Mouse (Mus musculus): Measurements from ENCODE around the gene Ap5z1. TPM values are rescaled to one million over a fixed set of nuclear protein-coding genes. Genes with fewer than 3 reads are reported as not detected.

The Ap5z1 gene
- polyA plus RNA-seq, 1 experiment from 2014 or later = 10.6 TPM

DNA sequence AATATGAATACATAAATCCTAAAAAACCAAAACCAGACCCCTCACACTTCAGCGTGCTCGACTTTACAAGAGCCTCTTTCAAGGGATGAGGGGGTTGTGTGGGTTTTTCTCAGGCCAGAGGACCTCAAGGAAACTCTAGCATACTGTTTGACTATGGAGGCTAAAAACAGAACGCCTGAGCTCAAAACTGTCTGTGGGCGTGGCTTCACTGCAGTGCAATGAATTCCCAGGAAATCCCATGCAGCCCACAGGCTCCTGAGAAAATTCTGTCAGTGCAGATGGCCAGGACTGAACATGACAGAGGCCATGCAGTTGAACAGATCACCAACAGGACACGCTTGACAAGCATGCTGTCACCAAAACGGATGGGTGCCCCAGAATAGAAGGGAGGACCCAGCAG is 55.2 kb downstream of the Ap5z1 start:
- WGBS = 74% methylated on average over 6 of the region's 6 CpGs
- no peak overlapping the region for H3K4me3 ChIP-seq
- H3K4me1 ChIP-seq = no peaks in the 10 kb centered on the region
- H3K36me3 ChIP-seq (replicated peaks) = no peaks in the 10 kb centered on the region
- H3K27me3 ChIP-seq (ENCODE audit: poor library complexity, severe bottlenecking) = no peaks in the 10 kb centered on the region
- no peak for DNase-seq (ENCODE audit: extremely low spot score, low spot score)
- H3K9me3 ChIP-seq = no peaks in the 10 kb centered on the region
- no peak overlapping the region for H3K27ac ChIP-seq

DNA sequence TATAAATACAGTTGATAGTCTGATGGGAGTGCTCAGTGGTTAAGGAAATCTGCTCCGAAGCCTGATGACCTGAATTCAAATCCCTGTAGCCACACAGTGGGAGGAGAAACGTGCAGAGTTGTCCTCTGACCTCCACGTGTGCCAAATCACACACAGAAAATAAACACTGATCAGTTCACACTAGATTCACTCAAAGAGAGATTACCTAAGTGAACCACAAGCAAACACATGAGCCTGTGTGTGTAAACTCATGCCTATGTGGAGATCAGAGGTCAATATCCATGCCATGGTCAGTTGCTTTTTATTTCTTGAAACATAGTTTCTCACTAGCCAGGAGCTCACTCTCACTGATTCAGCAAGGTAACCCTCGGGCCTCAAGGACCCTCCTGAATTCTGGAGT is 56.6 kb downstream of the Ap5z1 start:
- 82% methylated on average over 4 of the region's 4 CpGs for WGBS
- H3K4me3 ChIP-seq = no peak overlapping the region
- H3K27ac ChIP-seq = no peak overlapping the region
- no peaks in the 10 kb centered on the region for H3K27me3 ChIP-seq (ENCODE audit: poor library complexity, severe bottlenecking)
- no peak for DNase-seq (ENCODE audit: extremely low spot score, low spot score)
- H3K36me3 ChIP-seq (replicated peaks) = no peaks in the 10 kb centered on the region
- H3K9me3 ChIP-seq = no peaks in the 10 kb centered on the region
- H3K4me1 ChIP-seq = no peaks in the 10 kb centered on the region

DNA sequence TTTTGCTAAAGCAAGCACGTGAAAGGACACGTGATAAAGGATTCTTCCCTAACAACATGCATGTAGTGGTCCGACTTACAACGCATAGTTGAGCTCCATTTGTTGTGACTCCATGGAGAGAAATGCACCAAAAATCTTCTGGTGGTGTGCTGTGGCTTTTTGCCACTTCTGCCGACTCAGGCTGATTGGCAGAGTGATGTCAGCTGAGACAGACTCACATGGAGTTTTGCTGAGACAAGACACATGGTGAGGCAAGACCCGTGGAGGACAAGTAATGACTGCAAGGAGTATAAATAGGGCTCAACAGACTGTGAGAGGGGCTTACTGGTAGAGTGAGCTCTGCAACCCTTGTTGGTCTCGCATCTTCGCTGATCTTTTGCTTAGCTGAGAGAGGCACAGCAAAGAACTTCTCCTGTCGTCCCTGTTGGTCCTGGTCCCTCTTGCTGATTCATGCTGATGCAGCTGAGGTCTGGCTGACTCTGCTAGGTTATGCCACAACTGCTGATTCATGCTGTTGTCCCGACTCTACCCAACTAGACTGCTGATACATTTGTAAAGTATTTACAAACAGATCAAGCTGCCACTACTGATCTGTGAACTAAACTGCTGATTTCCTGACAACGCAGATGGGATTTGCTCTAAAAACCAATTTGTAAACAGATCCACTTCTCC is 57.6 kb downstream of the Ap5z1 start:
- no peaks in the 10 kb centered on the region for H3K9me3 ChIP-seq
- H3K27me3 ChIP-seq (ENCODE audit: poor library complexity, severe bottlenecking) = no peaks in the 10 kb centered on the region
- DNase-seq (ENCODE audit: extremely low spot score, low spot score) = no peak
- WGBS = 88% methylated on average over 11 of the region's 11 CpGs
- H3K27ac ChIP-seq = no peak overlapping the region
- H3K4me1 ChIP-seq = no peaks in the 10 kb centered on the region
- H3K36me3 ChIP-seq (replicated peaks) = no peaks in the 10 kb centered on the region
- no peak overlapping the region for H3K4me3 ChIP-seq

DNA sequence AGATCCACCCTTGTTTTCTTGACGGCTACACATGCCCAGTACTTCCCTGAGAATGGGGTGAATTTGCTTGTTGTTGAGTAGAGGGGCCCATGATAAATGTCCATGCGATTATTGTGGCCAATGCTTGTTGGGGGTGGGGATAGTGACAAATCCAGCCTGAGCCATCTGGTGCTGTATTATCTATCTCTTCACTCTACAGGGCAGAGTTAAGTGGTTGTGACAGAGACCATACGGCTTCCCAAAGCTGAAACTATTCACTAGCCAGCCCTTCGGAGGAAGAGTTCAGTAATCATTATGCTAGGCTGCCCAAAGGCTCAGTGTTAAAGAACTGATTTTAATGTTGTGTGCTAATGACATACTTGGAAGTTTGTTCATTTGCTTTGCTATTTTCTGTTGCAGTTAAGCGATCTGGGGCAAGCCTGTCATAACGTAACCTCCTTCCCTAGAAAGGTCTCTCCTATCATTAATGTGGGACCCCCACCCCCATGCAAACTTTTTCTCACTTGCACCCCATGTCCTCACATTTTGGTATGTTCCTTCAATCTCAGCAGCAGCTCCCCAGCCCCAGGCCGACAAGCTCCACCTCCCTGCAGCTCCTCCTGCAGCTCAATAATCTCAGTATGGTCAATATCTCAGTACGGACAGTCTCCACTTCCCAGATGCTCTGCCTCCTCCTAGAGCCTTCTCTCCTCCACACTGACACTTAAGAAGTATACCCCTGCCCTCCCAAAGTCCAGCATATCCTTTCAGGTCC is 61.1 kb downstream of the Ap5z1 start:
- H3K4me1 ChIP-seq = peaks cover 3% of the 10 kb centered on the region
- H3K27ac ChIP-seq = no peak overlapping the region
- H3K9me3 ChIP-seq = peaks cover 4% of the 10 kb centered on the region
- H3K4me3 ChIP-seq = no peak overlapping the region
- H3K27me3 ChIP-seq (ENCODE audit: poor library complexity, severe bottlenecking) = peaks cover 24% of the 10 kb centered on the region
- no peak for DNase-seq (ENCODE audit: extremely low spot score, low spot score)
- no peaks in the 10 kb centered on the region for H3K36me3 ChIP-seq (replicated peaks)
- WGBS = 86% methylated on average over 8 of the region's 8 CpGs

Other genes starting within 250 kb of the Ap5z1 start
- gene Foxk1, start 62.4 kb upstream of the Ap5z1 start, polyA plus RNA-seq (2016; fragmentation: Nextera tagmentation; extraction: Ambion mirVana) = 4.3 and 5.2 TPM in 2 replicates
- gene Papolb, start 66.1 kb downstream of the Ap5z1 start, polyA plus RNA-seq (2016; fragmentation: Nextera tagmentation; extraction: Ambion mirVana) = 0.06 and 0.21 TPM in 2 replicates
- 2.2 and 2.8 TPM in 2 replicates for gene Radil, start 87.2 kb downstream of the Ap5z1 start, polyA plus RNA-seq (2016; fragmentation: Nextera tagmentation; extraction: Ambion mirVana)
- gene Mmd2, start 144.9 kb downstream of the Ap5z1 start, polyA plus RNA-seq (2016; fragmentation: Nextera tagmentation; extraction: Ambion mirVana) = 1.6 and 2.0 TPM in 2 replicates
- 58.2 and 58.6 TPM in 2 replicates for gene Wipi2, start 163.8 kb downstream of the Ap5z1 start, polyA plus RNA-seq (2016; fragmentation: Nextera tagmentation; extraction: Ambion mirVana)
- 19.8 and 21.4 TPM in 2 replicates for gene Slc29a4, start 228.6 kb downstream of the Ap5z1 start, polyA plus RNA-seq (2016; fragmentation: Nextera tagmentation; extraction: Ambion mirVana)

Measured in forebrain, embryonic 10.5 days (tissue).